Mouse (Mus musculus) heart, embryonic 10.5 days (tissue): ENCODE measurements around the gene Gm42417. TPM values are rescaled to one million over a fixed set of nuclear protein-coding genes. Genes with fewer than 3 reads are reported as not detected.

Experiments
- DNase-seq: peaks from one replicate; pipeline ENCODE4 v3.0.0-alpha.2; 2017; ENCODE audit warnings: low spot score
- H3K27ac ChIP-seq: fragments of 300-500 bp; sonication (generic); 2 replicates; pipeline ENCODE4 v1.5.1; 2016; ENCODE audit warnings: mild to moderate bottlenecking
- H3K27me3 ChIP-seq: fragments of 300-500 bp; sonication (generic); 2 replicates; pipeline ENCODE4 v1.6.1; 2016; ENCODE audit warnings: mild to moderate bottlenecking; ENCODE audit not compliant: poor library complexity, insufficient read depth, severe bottlenecking
- H3K36me3 ChIP-seq: fragments of 300-500 bp; sonication (generic); 2 replicates; pipeline ENCODE4 v1.6.1; 2016; ENCODE audit warnings: mild to moderate bottlenecking, moderate library complexity
- H3K4me1 ChIP-seq: fragments of 300-500 bp; sonication (generic); 2 replicates; pipeline ENCODE4 v1.6.1; 2016; ENCODE audit warnings: mild to moderate bottlenecking
- H3K4me3 ChIP-seq: fragments of 300-500 bp; sonication (generic); 2 replicates; pipeline ENCODE4 v1.5.1; 2016; ENCODE audit warnings: mild to moderate bottlenecking, moderate library complexity
- H3K9me3 ChIP-seq: fragments of 300-500 bp; sonication (generic); 2 replicates; pipeline ENCODE4 v1.6.1; 2016; ENCODE audit warnings: mild to moderate bottlenecking, moderate library complexity
- WGBS: fragments of 180-500 bp; shearing (Covaris S2); methylation state at CpG from one replicate; pipeline ENCODE4 v1.1.7; 2016; 5-methylcytosine and 5-hydroxymethylcytosine counted together
- polyA plus RNA-seq: library from polyadenylated mRNA; unstranded; fragments of >200 nt; fragmentation: Nextera tagmentation; extraction: Ambion mirVana; gene quantifications from 2 replicates; pipeline ENCODE4 v1.2.1, GENCODE M21; 2016

The Gm42417 gene
- polyA plus RNA-seq, 1 experiment from 2014 or later, result 1.0 TPM

GRCm38 (mm10) chr1:36522210-36522609, 17.0 kb downstream of the Gm42417 start:
- H3K36me3 ChIP-seq, result peaks cover 94% of the 10 kb centered on the region
- H3K4me1 ChIP-seq, result peaks cover 5% of the 10 kb centered on the region
- H3K27ac ChIP-seq, result no peak overlapping the region
- no peak overlapping the region for H3K4me3 ChIP-seq
- 89% methylated on average over 7 of the region's 7 CpGs for WGBS
- DNase-seq, result no peak
- no peaks in the 10 kb centered on the region for H3K27me3 ChIP-seq
- H3K9me3 ChIP-seq, result no peaks in the 10 kb centered on the region

- Histone ChIP-seq H3K27me3 (no peaks in the 10 kb centered on the region), H3K4me1 (peaks cover 23% of the 10 kb centered on the region)
- 84% methylated on average over 11 of the region's 11 CpGs for WGBS
Observed at GRCm38 (mm10) chr1:36519626-36520025, 19.6 kb downstream of the Gm42417 start.

GRCm38 (mm10) chr1:36518259-36518658, 21.0 kb downstream of the Gm42417 start:
- Histone ChIP-seq H3K36me3 (peaks cover 79% of the 10 kb centered on the region), H3K9me3 (no peaks in the 10 kb centered on the region), H3K4me1 (peaks cover 35% of the 10 kb centered on the region), H3K27ac (no peak overlapping the region), H3K4me3 (no peak overlapping the region), H3K27me3 (no peaks in the 10 kb centered on the region)
- no peak for DNase-seq
- WGBS, result 78% methylated on average over 3 of the region's 3 CpGs

More at GRCm38 (mm10) chr1:36519626-36520025, 19.6 kb downstream of the Gm42417 start:
- Histone ChIP-seq H3K27ac (no peak overlapping the region), H3K4me3 (no peak overlapping the region), H3K9me3 (no peaks in the 10 kb centered on the region), H3K36me3 (peaks cover 85% of the 10 kb centered on the region)
- DNase-seq, result no peak

GRCm38 (mm10) chr1:36513718-36514117, 25.5 kb downstream of the Gm42417 start:
- H3K4me3 ChIP-seq, result peak overlapping the region; percentile 98
- 44% methylated on average over 2 of the region's 2 CpGs for WGBS
- peaks cover 36% of the 10 kb centered on the region for H3K36me3 ChIP-seq
- no peak overlapping the region for H3K27ac ChIP-seq
- H3K27me3 ChIP-seq, result no peaks in the 10 kb centered on the region
- DNase-seq, result no peak
- H3K9me3 ChIP-seq, result no peaks in the 10 kb centered on the region
- peaks cover 44% of the 10 kb centered on the region for H3K4me1 ChIP-seq

- Histone ChIP-seq H3K4me3 (peak overlapping the region; percentile 98), H3K27me3 (no peaks in the 10 kb centered on the region), H3K36me3 (peaks cover 33% of the 10 kb centered on the region), H3K9me3 (no peaks in the 10 kb centered on the region), H3K4me1 (peaks cover 44% of the 10 kb centered on the region), H3K27ac (no peak overlapping the region)
- DNase-seq, result no peak
- 9% methylated on average over 1 of the region's 1 CpGs for WGBS
Observed at GRCm38 (mm10) chr1:36513310-36513709, 25.9 kb downstream of the Gm42417 start.

GRCm38 (mm10) chr1:36512966-36513280, 26.3 kb downstream of the Gm42417 start:
- Histone ChIP-seq H3K4me3 (peak overlapping the region; percentile 98), H3K27me3 (no peaks in the 10 kb centered on the region), H3K9me3 (no peaks in the 10 kb centered on the region), H3K27ac (peak overlapping the region; percentile 97), H3K4me1 (peaks cover 43% of the 10 kb centered on the region), H3K36me3 (peaks cover 30% of the 10 kb centered on the region)
- WGBS, result 3% methylated on average over 16 of the region's 16 CpGs
- no peak for DNase-seq

GRCm38 (mm10) chr1:36512089-36512965, 26.9 kb downstream of the Gm42417 start:
- 9% methylated on average over 126 of the region's 126 CpGs for WGBS
- Histone ChIP-seq H3K4me3 (peak overlapping the region; percentile 98), H3K4me1 (peaks cover 39% of the 10 kb centered on the region), H3K9me3 (no peaks in the 10 kb centered on the region), H3K27ac (peak overlapping the region; percentile 97), H3K36me3 (peaks cover 25% of the 10 kb centered on the region), H3K27me3 (no peaks in the 10 kb centered on the region)
- DNase-seq, result peak; percentile 82

- Histone ChIP-seq H3K9me3 (no peaks in the 10 kb centered on the region), H3K27ac (peak within 1 kb of the TSS; percentile 97), H3K36me3 (peaks cover 17% of the 10 kb centered on the region; the same call in 1 of the 2 replicates), H3K4me1 (peaks cover 37% of the 10 kb centered on the region), H3K27me3 (no peaks in the 10 kb centered on the region), H3K4me3 (peak within 1 kb of the TSS; percentile 98)
- 2% methylated on average over 51 of the region's 51 CpGs for WGBS
- peak; percentile 100 for DNase-seq
Observed at GRCm38 (mm10) chr1:36511289-36512021, 27.8 kb downstream of the Gm42417 start, which contains the start of gene Cnnm3. TSS of gene Cnnm3 (plus strand) at chr1:36511867.

- 86% methylated on average over 5 of the region's 5 CpGs for WGBS
- Histone ChIP-seq H3K4me3 (no peak overlapping the region), H3K9me3 (no peaks in the 10 kb centered on the region), H3K36me3 (no peaks in the 10 kb centered on the region), H3K27me3 (no peaks in the 10 kb centered on the region), H3K27ac (no peak overlapping the region), H3K4me1 (peaks cover 8% of the 10 kb centered on the region)
- DNase-seq, result no peak
Observed at GRCm38 (mm10) chr1:36508238-36508637, 31.0 kb downstream of the Gm42417 start.

- H3K27ac ChIP-seq, result no peak overlapping the region
- 10% methylated on average over 3 of the region's 3 CpGs for WGBS
- no peak for DNase-seq
- H3K27me3 ChIP-seq, result no peaks in the 10 kb centered on the region
- H3K36me3 ChIP-seq, result peaks cover 16% of the 10 kb centered on the region; the same call in 1 of the 2 replicates
- H3K4me1 ChIP-seq, result no peaks in the 10 kb centered on the region
- no peaks in the 10 kb centered on the region for H3K9me3 ChIP-seq
- no peak overlapping the region for H3K4me3 ChIP-seq
Observed at GRCm38 (mm10) chr1:36501261-36501660, 38.0 kb downstream of the Gm42417 start.

GRCm38 (mm10) chr1:36497312-36497711, 41.9 kb downstream of the Gm42417 start:
- no peak overlapping the region for H3K4me3 ChIP-seq
- no peak for DNase-seq
- 87% methylated on average over 2 of the region's 2 CpGs for WGBS
- no peaks in the 10 kb centered on the region for H3K9me3 ChIP-seq
- H3K27me3 ChIP-seq, result no peaks in the 10 kb centered on the region
- H3K36me3 ChIP-seq, result peaks cover 16% of the 10 kb centered on the region; the same call in 1 of the 2 replicates
- peaks cover 8% of the 10 kb centered on the region for H3K4me1 ChIP-seq
- no peak overlapping the region for H3K27ac ChIP-seq

GRCm38 (mm10) chr1:36496719-36497118, 42.5 kb downstream of the Gm42417 start:
- Histone ChIP-seq H3K4me3 (no peak overlapping the region), H3K4me1 (peaks cover 12% of the 10 kb centered on the region), H3K36me3 (peaks cover 16% of the 10 kb centered on the region; the same call in 1 of the 2 replicates), H3K27me3 (no peaks in the 10 kb centered on the region), H3K27ac (no peak overlapping the region), H3K9me3 (no peaks in the 10 kb centered on the region)
- WGBS, result 54% methylated on average over 2 of the region's 2 CpGs
- DNase-seq, result no peak

- H3K27ac ChIP-seq, result no peak overlapping the region
- WGBS, result 72% methylated on average over 6 of the region's 6 CpGs
Observed at GRCm38 (mm10) chr1:36493299-36493698, 45.9 kb downstream of the Gm42417 start.

More at GRCm38 (mm10) chr1:36493299-36493698, 45.9 kb downstream of the Gm42417 start:
- H3K27me3 ChIP-seq, result no peaks in the 10 kb centered on the region
- H3K36me3 ChIP-seq, result no peaks in the 10 kb centered on the region
- H3K4me1 ChIP-seq, result peaks cover 12% of the 10 kb centered on the region
- no peak overlapping the region for H3K4me3 ChIP-seq
- no peak for DNase-seq
- no peaks in the 10 kb centered on the region for H3K9me3 ChIP-seq
